Mouse (Mus musculus): ENCODE data around the gene Utrn. TPM values are rescaled to one million over a fixed set of nuclear protein-coding genes. Genes with fewer than 3 reads are reported as not detected.
"Not testable (repeated sequence)": the region's sequence is repeated elsewhere in the genome, so short reads cannot be mapped to it uniquely, and the experiment has no call there.

Gene Utrn
- total RNA-seq, 2 experiments from 2014 or later = 37.1 to 44.7 TPM

- intact Hi-C loops (cut with DNase I; ENCODE audit: low total_unique reads) = no loop called here
Measured at GRCm38 (mm10) chr10:12643336-12643735, 225.8 kb downstream of the Utrn start.

GRCm38 (mm10) chr10:12639638-12640037 lies 229.5 kb downstream of the Utrn start:
- DNase-seq = no peak
- intact Hi-C loops (cut with DNase I; ENCODE audit: low total_unique reads) = no loop called here

More at GRCm38 (mm10) chr10:12643336-12643735, 225.8 kb downstream of the Utrn start:
- no peak for DNase-seq

GRCm38 (mm10) chr10:12633965-12634364 lies 235.2 kb downstream of the Utrn start:
- intact Hi-C loops (cut with DNase I; ENCODE audit: low total_unique reads) = no loop called here
- DNase-seq = no peak

DNA sequence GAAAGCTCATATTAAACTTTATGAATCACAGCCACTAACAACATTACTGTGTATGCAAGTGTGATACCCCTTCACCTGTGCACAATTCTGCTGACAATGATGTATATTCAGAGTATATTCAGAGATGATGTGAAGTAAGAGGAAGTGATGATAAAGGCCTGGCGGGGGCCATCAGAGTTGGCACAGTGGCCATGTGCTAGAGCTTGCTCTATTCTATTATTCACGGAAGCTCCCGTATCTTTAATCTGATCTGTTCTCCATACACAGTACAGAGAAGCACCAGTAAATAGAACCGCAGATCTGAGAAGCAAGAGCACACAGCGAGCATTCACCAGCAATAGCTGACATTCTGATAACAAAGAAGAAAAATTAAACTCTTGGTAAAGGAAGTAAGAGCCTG lies 238.2 kb downstream of the Utrn start:
- no peak for DNase-seq
- intact Hi-C loops (cut with DNase I; ENCODE audit: low total_unique reads) = no loop called here

GRCm38 (mm10) chr10:12618397-12618796 lies 250.8 kb downstream of the Utrn start:
- DNase-seq = no peak
- intact Hi-C loops (cut with DNase I; ENCODE audit: low total_unique reads) = loop anchor here (10.0 kb wide), 1 partner anchor 614 kb away; no protein-coding TSS in a partner anchor

GRCm38 (mm10) chr10:12615723-12616122 lies 253.4 kb downstream of the Utrn start:
- no peak for DNase-seq
- intact Hi-C loops (cut with DNase I; ENCODE audit: low total_unique reads) = loop anchor here (10.0 kb wide), 1 partner anchor 611 kb away; no protein-coding TSS in a partner anchor

DNA sequence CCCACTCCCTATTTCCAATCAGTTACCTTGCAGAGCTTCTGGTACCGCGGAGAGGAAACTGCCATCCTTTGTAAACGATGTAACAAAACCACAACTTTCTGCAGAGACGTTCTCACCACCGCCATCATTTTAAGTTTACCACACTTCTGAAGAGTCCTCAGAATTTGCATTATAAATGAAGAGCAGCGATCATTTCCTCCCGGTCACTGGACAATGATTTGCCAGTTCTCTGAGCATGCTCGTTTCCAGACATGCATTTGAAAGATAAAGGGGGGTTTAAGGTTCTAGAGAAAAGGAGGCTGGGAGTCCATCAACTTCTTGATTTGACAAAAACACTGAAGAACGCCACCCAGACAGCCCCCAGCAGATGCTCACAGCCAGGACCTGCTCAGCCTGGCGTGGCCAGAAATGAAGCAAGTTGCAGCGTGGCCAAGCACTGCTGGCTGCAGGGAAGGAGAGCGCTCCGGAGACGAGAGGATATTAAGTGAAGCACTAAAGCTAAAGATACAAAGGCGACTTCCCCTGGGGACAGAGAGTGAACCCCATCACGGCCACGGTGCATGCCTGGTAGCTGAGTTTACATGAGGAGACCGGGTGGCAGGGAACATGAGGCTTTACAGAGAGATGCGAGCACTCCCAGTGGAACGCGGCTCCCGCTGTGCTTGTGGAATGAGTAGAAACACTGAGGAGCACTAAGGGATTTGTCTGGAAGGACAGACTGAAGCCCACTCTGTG lies 254.5 kb downstream of the Utrn start:
- DNase-seq = peak; percentile 7
- intact Hi-C loops (cut with DNase I; ENCODE audit: low total_unique reads) = loop anchor here (10.0 kb wide), 1 partner anchor 610 kb away; no protein-coding TSS in a partner anchor

GRCm38 (mm10) chr10:12612235-12612863 lies 256.8 kb downstream of the Utrn start:
- peak; percentile 11 for DNase-seq
- intact Hi-C loops (cut with DNase I; ENCODE audit: low total_unique reads) = loop anchor here (10.0 kb wide), 1 partner anchor 608 kb away; no protein-coding TSS in a partner anchor

GRCm38 (mm10) chr10:12609896-12610295 lies 259.3 kb downstream of the Utrn start:
- DNase-seq = no peak
- intact Hi-C loops (cut with DNase I; ENCODE audit: low total_unique reads) = loop anchor here (10.0 kb wide), 1 partner anchor 605 kb away; no protein-coding TSS in a partner anchor

DNA sequence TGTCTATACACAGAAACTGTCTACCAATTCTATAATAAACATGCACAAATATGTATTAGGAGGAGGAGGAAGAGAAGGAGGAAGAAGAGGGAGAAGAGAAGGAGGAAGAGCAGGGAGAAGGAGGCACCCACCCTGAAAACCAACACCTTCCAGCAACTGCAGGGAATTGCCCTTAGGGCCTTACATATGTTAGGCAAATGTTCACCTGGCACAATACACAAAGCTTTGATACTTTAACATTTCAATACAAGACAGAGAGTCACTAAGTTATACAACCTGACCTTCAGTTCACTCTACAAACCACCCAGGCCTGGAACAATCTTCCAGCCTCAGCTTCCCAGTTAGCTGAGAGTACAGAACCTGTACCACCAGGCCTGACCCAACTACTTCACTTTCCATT lies 260.5 kb downstream of the Utrn start:
- DNase-seq = no peak
- intact Hi-C loops (cut with DNase I; ENCODE audit: low total_unique reads) = no loop called here

GRCm38 (mm10) chr10:12607180-12607579 lies 262.0 kb downstream of the Utrn start:
- DNase-seq; intact Hi-C loops (cut with DNase I; ENCODE audit: low total_unique reads): not testable (repeated sequence)

DNA sequence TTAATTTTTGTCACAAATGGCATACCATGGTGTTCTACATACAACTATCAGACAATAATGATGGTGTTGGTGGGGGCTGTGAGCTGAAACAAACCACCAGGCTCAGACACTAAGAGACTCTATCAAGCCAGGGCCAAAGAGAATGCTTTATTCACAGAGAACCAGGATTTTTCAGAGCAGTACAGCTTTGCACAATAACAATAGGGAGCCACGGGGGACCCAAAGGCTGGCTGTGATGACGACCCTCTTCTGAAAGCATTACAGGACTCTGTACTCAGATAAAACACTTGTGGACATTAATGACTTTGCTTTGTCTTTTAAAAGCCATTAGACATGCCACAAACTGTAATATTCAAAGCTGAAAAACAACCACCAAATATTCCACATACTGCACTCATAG lies 273.8 kb downstream of the Utrn start:
- intact Hi-C loops (cut with DNase I; ENCODE audit: low total_unique reads) = no loop called here
- DNase-seq = no peak

GRCm38 (mm10) chr10:12594958-12595357 lies 274.2 kb downstream of the Utrn start:
- intact Hi-C loops (cut with DNase I; ENCODE audit: low total_unique reads) = no loop called here
- no peak for DNase-seq

DNA sequence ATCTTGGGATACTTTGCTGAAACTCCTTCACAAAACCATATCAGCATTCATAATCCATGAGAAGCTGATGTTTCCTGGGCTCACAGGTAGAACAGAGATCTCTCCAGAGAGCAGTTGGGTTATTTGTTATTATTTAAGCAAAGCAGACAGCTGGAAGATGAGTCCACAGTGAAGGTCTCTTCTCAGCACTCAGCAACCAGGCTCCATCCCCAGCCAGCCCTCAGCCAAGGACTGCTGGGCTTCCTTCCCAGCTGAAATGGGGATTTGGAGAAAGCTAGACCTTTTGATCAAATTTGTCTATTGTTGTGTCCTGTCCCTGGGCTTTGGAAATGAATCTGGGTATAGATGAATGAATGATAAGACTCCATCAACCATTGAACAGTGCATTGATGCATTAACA lies 276.1 kb downstream of the Utrn start:
- peak; percentile 22 for DNase-seq
- intact Hi-C loops (cut with DNase I; ENCODE audit: low total_unique reads) = no loop called here

- no peak for DNase-seq
- intact Hi-C loops (cut with DNase I; ENCODE audit: low total_unique reads) = no loop called here
Measured at GRCm38 (mm10) chr10:12591946-12592345, 277.2 kb downstream of the Utrn start.

GRCm38 (mm10) chr10:12588051-12588450 lies 281.1 kb downstream of the Utrn start:
- intact Hi-C loops (cut with DNase I; ENCODE audit: low total_unique reads) = no loop called here
- DNase-seq = no peak

- intact Hi-C loops (cut with DNase I; ENCODE audit: low total_unique reads) = no loop called here
- DNase-seq = no peak
Measured at GRCm38 (mm10) chr10:12587318-12587717, 281.8 kb downstream of the Utrn start.

GRCm38 (mm10) chr10:12586825-12587224 lies 282.3 kb downstream of the Utrn start:
- intact Hi-C loops (cut with DNase I; ENCODE audit: low total_unique reads) = no loop called here
- DNase-seq = no peak

GRCm38 (mm10) chr10:12586200-12586599 lies 283.0 kb downstream of the Utrn start:
- intact Hi-C loops (cut with DNase I; ENCODE audit: low total_unique reads) = no loop called here
- no peak for DNase-seq

DNA sequence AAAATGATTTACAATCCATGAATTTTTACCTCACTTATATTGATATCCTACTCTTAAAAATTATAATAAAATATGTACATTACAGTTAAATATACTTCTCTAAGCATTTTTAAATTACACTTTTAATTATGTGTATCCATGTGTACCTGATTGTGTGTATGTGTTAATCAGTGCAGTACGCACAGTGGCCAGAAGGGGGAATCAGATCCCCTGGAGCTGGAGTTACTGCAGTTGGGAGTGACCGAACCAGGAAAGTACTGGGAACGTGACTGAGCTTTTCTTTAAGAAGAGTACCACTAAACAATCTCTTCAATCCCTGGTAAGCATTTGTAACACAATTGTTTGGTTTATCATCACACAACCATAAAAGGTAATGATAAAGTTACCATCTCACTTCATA lies 285.7 kb downstream of the Utrn start:
- no peak for DNase-seq
- intact Hi-C loops (cut with DNase I; ENCODE audit: low total_unique reads) = no loop called here

DNA sequence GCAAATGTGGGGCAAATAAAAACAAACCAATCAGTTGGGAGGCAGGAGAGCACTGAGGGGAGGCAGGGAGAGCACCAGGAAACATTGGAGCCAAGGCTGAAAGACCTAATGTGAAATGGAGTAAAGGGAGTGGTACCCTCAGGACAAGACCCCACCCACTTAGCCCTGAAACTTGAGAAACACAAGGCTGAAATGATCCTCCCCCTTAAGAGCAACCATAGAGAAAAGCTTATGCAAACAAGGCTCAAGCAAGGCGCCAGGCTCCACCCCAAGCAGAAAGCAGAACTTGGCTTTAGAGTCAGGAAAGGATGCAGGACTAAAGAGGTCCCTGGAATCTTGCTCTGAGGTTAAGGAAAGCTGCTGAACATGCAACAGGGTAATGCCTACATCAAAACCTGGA lies 290.1 kb downstream of the Utrn start:
- DNase-seq = no peak
- intact Hi-C loops (cut with DNase I; ENCODE audit: low total_unique reads) = no loop called here
